Mouse (Mus musculus): ENCODE results near the gene Smurf1.
A peak's percentile ranks its signal among the peaks of the same experiment; 100 is the strongest.

The Smurf1 gene

DNA sequence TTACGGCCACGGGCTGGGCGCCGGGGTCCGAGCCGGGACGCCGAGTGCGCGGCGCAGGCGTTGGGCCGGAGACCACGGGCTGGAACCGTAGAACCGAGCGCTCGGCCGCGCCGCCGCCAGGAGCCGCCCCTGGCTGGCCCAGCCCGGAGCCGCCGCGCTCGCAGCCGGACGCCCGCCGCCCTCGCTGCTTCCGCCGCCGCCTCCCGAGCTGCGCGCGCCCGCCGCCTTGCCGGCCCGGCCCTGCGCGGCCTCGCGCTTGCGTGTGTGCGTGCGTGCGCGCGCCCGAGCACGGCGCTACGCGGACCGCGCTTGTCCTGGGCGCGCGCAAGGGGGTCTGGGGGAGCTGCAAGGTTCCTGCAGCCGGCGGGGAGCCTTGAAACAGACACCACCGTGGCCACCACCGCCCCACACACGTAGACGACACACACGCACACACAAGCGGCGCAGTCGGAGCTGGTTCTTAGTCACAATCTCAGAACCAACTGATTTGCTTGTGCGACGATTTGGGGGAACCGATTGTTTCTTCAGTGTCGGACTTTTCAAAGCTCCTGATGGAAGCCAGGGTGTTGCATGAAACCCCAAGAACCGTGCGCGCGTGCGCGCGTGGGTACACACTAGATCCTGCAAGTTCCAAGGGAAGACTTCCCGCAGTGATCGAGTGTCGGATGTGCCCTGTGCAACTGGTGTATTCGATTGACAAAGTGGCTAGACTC lies at the start of gene Smurf1:
Smurf1 (minus strand) TSS at position 209 of the 713 bp plus-strand sequence.
- no peak for DNase-seq (ENCODE audit: low read depth, low spot score)

GRCm38 (mm10) chr5:145014278-145014677 lies 48.6 kb upstream of the Smurf1 start:
- no peak for DNase-seq (ENCODE audit: low read depth, low spot score)

DNA sequence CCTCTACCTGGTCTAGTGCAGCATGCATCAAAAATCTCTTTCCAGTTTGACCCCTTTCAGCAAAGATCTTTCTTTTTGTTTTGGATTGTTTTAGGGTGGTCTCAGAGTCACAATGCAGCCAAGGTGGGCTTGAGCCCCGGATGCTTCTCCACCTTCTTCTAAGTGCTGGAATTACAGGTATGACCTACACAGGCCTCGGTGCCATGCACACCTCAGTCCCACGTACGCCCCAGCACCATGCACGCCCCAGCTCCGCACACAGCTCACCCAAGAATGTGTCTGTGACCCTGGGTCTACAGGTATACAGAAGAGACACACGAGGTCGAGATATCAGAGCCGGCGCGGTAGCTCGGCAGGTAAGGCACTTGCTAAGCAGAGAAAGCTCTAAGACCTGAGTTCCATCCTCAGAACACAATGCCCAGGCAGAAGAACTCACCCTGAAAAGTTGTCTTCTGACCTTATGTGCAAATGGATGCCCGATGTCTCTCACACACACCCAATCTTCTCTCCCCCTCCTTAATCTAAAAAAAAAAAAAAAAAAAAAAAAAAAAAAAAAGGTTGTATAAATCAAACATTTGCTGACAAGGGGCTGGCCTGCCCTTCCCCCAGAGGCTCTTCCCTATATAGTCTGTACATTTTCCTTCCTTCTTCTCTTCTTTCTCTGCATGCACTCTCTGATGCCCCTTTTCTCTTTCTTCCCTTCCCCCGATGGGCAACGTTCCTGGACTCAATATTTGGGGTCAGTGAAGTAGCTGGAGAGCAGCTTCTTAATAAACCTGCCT lies 43.4 kb upstream of the Smurf1 start:
- no peak for DNase-seq (ENCODE audit: low read depth, low spot score)

DNA sequence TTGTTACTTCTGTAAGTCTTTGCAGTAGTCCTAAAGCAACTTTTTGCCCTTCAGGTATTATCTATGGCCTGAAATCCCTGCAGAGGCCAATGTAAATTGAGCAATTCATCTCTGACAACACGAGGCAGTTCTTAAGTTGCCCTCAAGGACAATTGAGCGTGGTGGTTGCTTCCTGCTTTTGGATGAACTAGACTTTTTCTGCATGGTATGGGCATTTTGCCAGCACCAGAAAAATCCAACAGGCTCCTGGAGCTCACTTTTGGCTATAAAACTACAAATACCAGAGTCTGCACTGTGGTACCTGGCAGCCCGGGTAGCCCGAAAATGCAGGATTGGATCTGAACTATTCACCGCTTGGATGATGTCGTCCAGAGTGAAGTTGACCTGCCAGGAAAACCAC lies 39.9 kb upstream of the Smurf1 start:
- DNase-seq (ENCODE audit: low read depth, low spot score): no peak

DNA sequence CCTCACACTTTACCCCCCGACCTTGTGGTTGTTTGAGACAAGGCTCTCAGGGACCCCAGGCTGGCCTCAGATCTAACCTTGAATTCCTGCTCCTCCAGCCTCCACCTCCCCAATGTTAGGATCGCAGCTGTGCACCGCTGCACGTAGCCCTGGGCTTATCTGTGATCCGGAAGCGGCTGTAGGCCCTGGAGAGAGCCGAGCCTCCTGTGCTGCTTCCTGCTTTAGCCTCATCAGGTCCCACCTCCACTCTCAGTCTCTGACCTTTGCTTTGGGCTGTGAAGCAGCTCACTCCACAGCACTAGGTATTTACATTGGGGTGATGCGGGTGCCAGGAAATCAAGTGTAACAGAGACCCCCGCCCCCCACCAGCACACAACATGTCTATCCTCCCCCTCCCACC lies 38.8 kb upstream of the Smurf1 start:
- no peak for DNase-seq (ENCODE audit: low read depth, low spot score)

- no peak for DNase-seq (ENCODE audit: low read depth, low spot score)
Observed at GRCm38 (mm10) chr5:145003362-145003761, 37.7 kb upstream of the Smurf1 start.

DNA sequence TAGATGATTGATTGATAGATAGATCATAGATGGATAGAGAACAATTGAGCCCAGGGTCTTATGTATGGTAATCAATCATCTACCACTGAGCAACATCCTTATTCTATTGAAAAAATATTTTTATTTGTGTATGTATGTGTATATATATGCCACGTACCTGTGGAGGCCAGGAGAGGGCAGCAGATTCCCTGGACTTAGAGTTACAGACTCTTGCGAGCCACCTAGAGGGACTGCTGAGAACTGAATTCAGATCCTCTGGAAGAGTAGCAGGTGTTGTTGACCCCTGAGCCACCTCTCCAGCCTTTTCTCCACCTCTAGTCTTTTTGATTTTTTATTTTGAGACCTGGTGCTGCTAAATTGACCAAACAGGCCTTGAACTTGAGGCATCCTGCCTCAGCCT lies 32.8 kb upstream of the Smurf1 start:
- no peak for DNase-seq (ENCODE audit: low read depth, low spot score)

GRCm38 (mm10) chr5:144990481-144990880 lies 24.8 kb upstream of the Smurf1 start:
- DNase-seq (ENCODE audit: low read depth, low spot score): no peak

GRCm38 (mm10) chr5:144990051-144990450 lies 24.4 kb upstream of the Smurf1 start:
- no peak for DNase-seq (ENCODE audit: low read depth, low spot score)

- no peak for DNase-seq (ENCODE audit: low read depth, low spot score)
Observed at GRCm38 (mm10) chr5:144989061-144989405, 23.4 kb upstream of the Smurf1 start.

DNA sequence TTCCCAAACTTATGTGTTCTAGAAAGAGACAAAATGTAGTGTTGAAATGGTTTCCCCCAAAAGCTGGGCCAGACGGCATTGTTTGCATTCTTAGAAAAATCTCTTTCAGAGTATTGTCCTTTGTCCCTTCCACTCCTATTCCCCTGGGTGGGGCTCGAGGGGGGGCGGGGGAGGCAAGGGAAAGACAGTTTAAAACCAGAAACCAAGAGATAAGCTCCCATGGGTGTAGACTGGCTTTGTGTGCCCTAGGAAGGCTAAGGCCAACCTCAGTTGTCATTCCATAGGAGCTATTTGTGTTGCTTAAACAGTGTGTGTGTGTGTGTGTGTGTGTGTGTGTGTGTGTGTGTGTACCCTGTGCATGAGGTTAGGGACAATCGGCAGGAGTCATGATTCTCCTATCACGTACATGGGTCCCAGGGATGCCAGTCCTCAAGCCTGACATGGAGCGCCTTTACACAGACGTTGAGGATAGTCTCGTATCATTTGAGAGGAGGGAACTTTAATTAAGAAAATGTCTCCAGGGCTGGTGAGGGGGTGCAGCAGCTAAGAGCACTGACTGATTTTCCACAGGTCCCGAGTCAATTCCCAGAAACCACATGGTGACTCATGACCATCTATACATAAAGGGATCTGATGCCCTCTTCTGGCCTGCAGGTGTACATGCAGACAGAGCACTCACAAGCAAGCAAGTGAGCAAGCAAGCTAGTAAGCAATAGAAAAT lies 22.9 kb upstream of the Smurf1 start:
- DNase-seq (ENCODE audit: low read depth, low spot score): no peak

DNA sequence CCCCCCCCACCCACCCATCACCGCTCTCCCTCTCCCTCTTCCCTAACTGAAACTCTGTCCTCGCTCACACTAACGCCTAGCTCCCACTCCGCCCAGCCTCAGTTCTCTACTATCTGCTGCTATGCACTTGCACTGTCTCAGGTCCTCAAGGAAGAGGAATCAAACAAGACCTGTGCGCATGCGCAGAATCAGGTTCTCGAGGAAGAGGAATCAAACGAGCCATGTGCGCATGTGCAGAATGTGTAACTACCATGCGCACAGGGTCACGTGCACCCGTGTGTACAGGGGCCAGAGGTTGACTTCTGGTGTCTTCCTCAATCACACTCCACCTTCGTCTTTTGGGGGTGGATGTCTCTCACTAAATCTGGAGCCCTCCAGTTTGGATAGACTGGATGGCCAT lies 21.9 kb upstream of the Smurf1 start:
- no peak for DNase-seq (ENCODE audit: low read depth, low spot score)

DNA sequence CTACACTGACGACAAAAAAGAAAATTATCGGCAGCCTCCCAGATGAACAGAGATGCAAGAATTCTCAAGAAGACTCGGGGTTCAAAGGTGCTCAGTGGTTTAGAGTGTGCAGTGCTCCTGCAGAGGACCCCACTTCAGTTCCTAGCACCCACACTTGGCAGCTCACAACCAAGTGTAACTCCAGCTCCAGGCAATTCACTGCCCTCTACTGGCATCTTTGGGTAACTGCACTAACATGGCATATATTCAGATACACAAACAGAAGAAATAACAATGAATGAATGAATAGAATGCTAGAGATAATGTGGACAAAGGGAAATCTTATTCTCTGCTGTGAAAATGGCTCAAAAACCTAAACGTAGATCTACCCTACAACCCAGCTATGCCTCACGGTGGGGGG lies 19.2 kb upstream of the Smurf1 start:
- no peak for DNase-seq (ENCODE audit: low read depth, low spot score)

DNA sequence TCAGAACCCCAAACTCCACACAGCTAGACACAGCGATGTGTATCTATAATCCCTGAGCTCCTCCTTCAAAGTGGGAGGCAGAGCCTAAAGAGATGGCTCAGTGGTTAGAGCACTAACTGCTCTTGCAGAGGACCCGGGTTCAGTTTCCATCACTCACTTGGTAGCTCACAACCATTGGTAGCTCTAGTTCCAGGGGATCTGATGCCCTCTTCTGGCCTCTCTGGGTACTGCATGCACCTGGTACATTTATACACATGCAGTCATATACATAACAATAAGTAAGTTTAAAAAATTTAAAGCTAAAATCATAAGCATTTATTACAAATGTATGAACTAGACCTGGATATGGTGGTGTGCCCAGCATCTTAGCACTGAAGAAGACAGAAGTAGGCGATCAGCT lies 17.6 kb upstream of the Smurf1 start:
- no peak for DNase-seq (ENCODE audit: low read depth, low spot score)

- no peak for DNase-seq (ENCODE audit: low read depth, low spot score)
Observed at GRCm38 (mm10) chr5:144979110-144979509, 13.5 kb upstream of the Smurf1 start.

DNA sequence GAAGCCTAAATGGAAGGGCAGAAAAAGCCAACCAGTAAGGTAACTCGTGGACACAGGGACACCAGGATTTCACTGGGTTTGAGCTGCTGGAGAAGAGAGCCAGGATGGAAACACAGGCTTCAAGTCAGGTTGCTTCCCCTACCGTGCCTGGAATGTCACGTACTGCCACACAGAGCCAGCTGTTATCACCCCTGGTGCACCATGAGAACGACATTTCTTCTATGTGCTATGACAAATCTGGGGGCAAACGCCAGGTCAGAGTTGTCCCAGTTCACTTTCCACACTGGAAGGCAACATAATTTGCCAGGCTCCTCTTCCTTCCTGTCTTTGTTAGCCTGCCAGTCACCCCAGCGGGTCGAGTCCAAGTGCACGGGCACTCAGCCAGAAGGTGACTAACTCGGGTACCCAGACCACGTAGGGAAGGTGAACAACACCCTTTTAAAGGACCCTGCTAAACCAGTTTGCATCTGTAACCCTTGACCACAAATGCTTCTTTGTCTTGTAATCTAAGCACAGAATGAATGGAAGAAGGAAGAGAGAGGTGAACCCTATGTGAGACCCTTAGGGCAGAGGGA lies 13.0 kb upstream of the Smurf1 start:
- no peak for DNase-seq (ENCODE audit: low read depth, low spot score)

GRCm38 (mm10) chr5:144971266-144971665 lies 5.6 kb upstream of the Smurf1 start:
- DNase-seq (ENCODE audit: low read depth, low spot score): no peak

DNA sequence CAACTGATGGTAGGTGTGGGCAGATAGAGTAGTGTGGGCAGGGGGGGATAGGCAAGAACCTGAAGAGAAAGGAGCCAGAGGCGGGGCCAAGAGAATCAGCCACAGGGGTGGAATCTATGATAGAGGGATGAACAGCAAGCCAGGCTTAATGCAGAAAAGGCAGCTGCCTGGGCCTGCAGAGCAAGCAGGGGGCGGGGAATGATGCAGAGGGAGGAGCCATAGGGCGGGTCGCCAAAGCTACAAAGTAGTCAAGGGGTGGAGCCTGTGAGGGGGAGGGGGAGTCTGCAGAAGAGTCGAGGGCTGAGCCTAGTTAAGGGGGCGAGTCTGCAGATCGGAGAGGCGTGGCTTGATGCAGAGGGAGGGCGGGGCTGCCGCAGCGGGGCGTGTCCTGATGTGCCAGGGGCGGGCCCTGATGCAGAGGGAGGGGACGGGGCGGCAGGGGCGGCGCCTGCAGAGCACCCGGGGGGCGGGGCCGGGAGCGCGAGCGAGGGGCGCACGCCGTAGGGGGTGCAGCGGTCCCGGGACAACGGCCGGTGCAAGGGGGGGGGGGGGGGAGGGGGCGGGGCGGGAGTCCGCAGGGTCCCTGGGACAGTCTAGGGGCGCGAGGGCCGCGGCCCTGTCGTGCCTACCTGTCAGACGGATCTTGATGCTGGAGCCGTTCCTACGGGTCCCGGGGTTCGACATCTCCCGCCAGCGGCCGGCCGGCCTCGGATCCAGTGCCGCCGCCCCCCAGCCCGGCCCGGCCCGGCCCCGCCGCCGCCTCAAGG lies 592 bp downstream of the Smurf1 start:
- DNase-seq (ENCODE audit: low read depth, low spot score): peak; percentile 8

- no peak for DNase-seq (ENCODE audit: low read depth, low spot score)
Observed at GRCm38 (mm10) chr5:144964465-144964864, 1.2 kb downstream of the Smurf1 start.

GRCm38 (mm10) chr5:144963817-144964261 lies 1.8 kb downstream of the Smurf1 start:
- DNase-seq (ENCODE audit: low read depth, low spot score): no peak

DNA sequence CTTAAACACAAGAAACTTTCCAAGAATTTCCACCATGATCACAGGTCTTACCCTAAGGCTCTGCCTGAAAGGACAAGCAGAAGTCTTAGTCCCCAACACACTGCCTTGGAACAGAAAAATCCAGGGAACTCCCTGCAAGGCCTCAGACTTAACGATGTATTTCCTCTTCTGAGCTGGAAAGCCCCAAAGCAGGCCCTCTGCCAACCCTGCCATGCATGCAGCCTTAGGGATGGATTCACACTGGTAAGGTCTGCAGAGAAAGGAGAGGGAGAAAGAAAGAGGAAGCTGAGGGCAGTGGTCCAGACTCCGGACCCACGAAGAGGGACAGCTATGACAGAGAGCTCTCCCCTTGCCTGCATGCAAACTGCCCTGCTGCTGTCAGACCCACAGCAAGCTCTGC lies 2.2 kb downstream of the Smurf1 start:
- no peak for DNase-seq (ENCODE audit: low read depth, low spot score)
